Mouse (Mus musculus) urinary bladder, postnatal 36 days (tissue): ENCODE results near the gene Npas4.
"Not testable (repeated sequence)": the region's sequence is repeated elsewhere in the genome, so short reads cannot be mapped to it uniquely, and the experiment has no call there.

ENCODE experiments used
- DNase-seq, 2 experiments: peaks; one replicate each; pipeline ENCODE4 v3.0.0; 2022; ENCODE audit warnings: low spot score in 2 of 2, mixed read lengths in 1 of 2

Npas4 gene

GRCm38 (mm10) chr19:4990256-4990625 lies at the start of gene Npas4:
Npas4 (minus strand) TSS chr19:4990316.
- no peak for DNase-seq

GRCm38 (mm10) chr19:5039301-5040114 lies 49.4 kb upstream of the Npas4 start:
- DNase-seq: no peak

- DNase-seq: peak; percentile 81 to 87
These were observed 48.6 kb upstream of the Npas4 start, which contains the start of the genes B4gat1 and AC124502.3 for GRCm38 (mm10) chr19:5038709-5039156. B4gat1 (plus strand) TSS chr19:5038826. AC124502.3 (plus strand) TSS chr19:5038891.

- DNase-seq: peak; percentile 58 to 69
These were observed 47.8 kb upstream of the Npas4 start for GRCm38 (mm10) chr19:5037678-5038571.

GRCm38 (mm10) chr19:5036577-5036976 lies 46.5 kb upstream of the Npas4 start:
- DNase-seq: no peak

- no peak for DNase-seq
These were observed 42.6 kb upstream of the Npas4 start for GRCm38 (mm10) chr19:5032686-5033085.

- no peak for DNase-seq
These were observed 36.0 kb upstream of the Npas4 start for GRCm38 (mm10) chr19:5026111-5026510.

GRCm38 (mm10) chr19:5023621-5024479 lies 33.7 kb upstream of the Npas4 start, which contains the start of gene Slc29a2:
Slc29a2 (plus strand) TSS chr19:5023860.
- peak; percentile 86 to 93 for DNase-seq

- DNase-seq: no peak
These were observed 31.3 kb upstream of the Npas4 start for GRCm38 (mm10) chr19:5021416-5021815.

GRCm38 (mm10) chr19:5018191-5018590 lies 28.1 kb upstream of the Npas4 start:
- DNase-seq: no peak

- no peak for DNase-seq
These were observed 27.5 kb upstream of the Npas4 start for GRCm38 (mm10) chr19:5017611-5018010.

GRCm38 (mm10) chr19:5016782-5017181 lies 26.7 kb upstream of the Npas4 start:
- peak; percentile 41 to 62 for DNase-seq

- DNase-seq: no peak
These were observed 26.2 kb upstream of the Npas4 start for GRCm38 (mm10) chr19:5016221-5016742.

- DNase-seq: no peak
These were observed 24.9 kb upstream of the Npas4 start for GRCm38 (mm10) chr19:5014961-5015398.

GRCm38 (mm10) chr19:5013138-5013537 lies 23.0 kb upstream of the Npas4 start:
- no peak for DNase-seq

- DNase-seq: no peak
These were observed 14.8 kb upstream of the Npas4 start for GRCm38 (mm10) chr19:5004925-5005324.

GRCm38 (mm10) chr19:5003644-5004043 lies 13.5 kb upstream of the Npas4 start:
- not testable (repeated sequence) for DNase-seq

GRCm38 (mm10) chr19:5001666-5002406 lies 11.7 kb upstream of the Npas4 start:
- peak; percentile 55 to 76 for DNase-seq

- no peak for DNase-seq
These were observed 9.5 kb upstream of the Npas4 start for GRCm38 (mm10) chr19:4999445-5000140.

GRCm38 (mm10) chr19:4994043-4994442 lies 3.9 kb upstream of the Npas4 start:
- no peak for DNase-seq
